Mouse (Mus musculus) embryonic facial prominence, embryonic 13.5 days (tissue): ENCODE measurements around the gene Tsga10ip. TPM values are rescaled to one million over a fixed set of nuclear protein-coding genes. Genes with fewer than 3 reads are reported as not detected.
A peak's percentile ranks its signal among the peaks of the same experiment; 100 is the strongest.

Source experiments
- ATAC-seq: fragments of 200-750 bp; cut with Nextera tagmentation; 2 replicates; pipeline ENCODE4 v1.8.0; 2017; ENCODE audit warnings: low read depth; ENCODE audit not compliant: insufficient number of reproducible peaks, insufficient read depth, low FRiP score, low TSS enrichment
- H3K27ac ChIP-seq: fragments of 300-500 bp; sonication (generic); 2 replicates; pipeline ENCODE4 v1.5.1; 2015; ENCODE audit warnings: moderate library complexity, mild to moderate bottlenecking, inconsistent platforms
- H3K27me3 ChIP-seq: fragments of 300-500 bp; sonication (generic); 2 replicates; pipeline ENCODE4 v1.6.1; 2015; ENCODE audit warnings: mild to moderate bottlenecking, inconsistent platforms
- H3K36me3 ChIP-seq: fragments of 300-500 bp; sonication (generic); 2 replicates; pipeline ENCODE4 v1.6.1; 2015; ENCODE audit warnings: mild to moderate bottlenecking, inconsistent platforms
- H3K4me1 ChIP-seq: fragments of 300-500 bp; sonication (generic); 2 replicates; pipeline ENCODE4 v1.6.1; 2015; ENCODE audit warnings: inconsistent platforms
- H3K4me2 ChIP-seq: fragments of 300-500 bp; sonication (generic); 2 replicates; pipeline ENCODE4 v1.6.1; 2015; ENCODE audit warnings: moderate library complexity, mild to moderate bottlenecking, inconsistent platforms
- H3K4me3 ChIP-seq: fragments of 300-500 bp; sonication (generic); 2 replicates; pipeline ENCODE4 v1.5.1; 2015; ENCODE audit warnings: mild to moderate bottlenecking, inconsistent platforms
- H3K9ac ChIP-seq: fragments of 300-500 bp; sonication (generic); 2 replicates; pipeline ENCODE4 v1.6.1; 2015; ENCODE audit warnings: mild to moderate bottlenecking, inconsistent platforms
- H3K9me3 ChIP-seq: fragments of 300-500 bp; sonication (generic); 2 replicates; pipeline ENCODE4 v1.6.1; 2016; ENCODE audit warnings: inconsistent platforms
- WGBS: fragments of 180-500 bp; shearing (Covaris S2); methylation state at CpG from one replicate; pipeline ENCODE4 v1.1.7; 2015; ENCODE audit warnings: mixed read lengths; 5-methylcytosine and 5-hydroxymethylcytosine counted together
- polyA plus RNA-seq: library from polyadenylated mRNA; unstranded; fragments of >200 nt; fragmentation: Nextera tagmentation; extraction: Ambion mirVana; gene quantifications from 2 replicates; pipeline ENCODE4 v1.2.1, GENCODE M21; 2015

Gene Tsga10ip
- polyA plus RNA-seq, 1 experiment from 2014 or later, result not detected

GRCm38 (mm10) chr19:5431911-5432464 lies 29.7 kb upstream of the Tsga10ip start:
- Histone ChIP-seq H3K9me3 (no peaks in the 10 kb centered on the region), H3K4me2 (no peak overlapping the region), H3K27ac (no peak overlapping the region), H3K27me3 (no peaks in the 10 kb centered on the region), H3K4me3 (no peak overlapping the region), H3K4me1 (peaks cover 22% of the 10 kb centered on the region), H3K36me3 (peaks cover 10% of the 10 kb centered on the region), H3K9ac (peak overlapping the region; percentile 7; the same call in 1 of the 2 replicates)
- ATAC-seq, result no peak
- 74% methylated on average over 4 of the region's 4 CpGs for WGBS

GRCm38 (mm10) chr19:5430408-5430807 lies 28.1 kb upstream of the Tsga10ip start:
- H3K27me3 ChIP-seq, result no peaks in the 10 kb centered on the region
- H3K36me3 ChIP-seq, result peaks cover 22% of the 10 kb centered on the region
- ATAC-seq, result no peak
- H3K4me1 ChIP-seq, result peaks cover 35% of the 10 kb centered on the region
- no peak overlapping the region for H3K4me3 ChIP-seq
- H3K4me2 ChIP-seq, result no peak overlapping the region
- 87% methylated on average over 1 of the region's 1 CpGs for WGBS
- no peaks in the 10 kb centered on the region for H3K9me3 ChIP-seq
- no peak overlapping the region for H3K9ac ChIP-seq
- no peak overlapping the region for H3K27ac ChIP-seq

DNA sequence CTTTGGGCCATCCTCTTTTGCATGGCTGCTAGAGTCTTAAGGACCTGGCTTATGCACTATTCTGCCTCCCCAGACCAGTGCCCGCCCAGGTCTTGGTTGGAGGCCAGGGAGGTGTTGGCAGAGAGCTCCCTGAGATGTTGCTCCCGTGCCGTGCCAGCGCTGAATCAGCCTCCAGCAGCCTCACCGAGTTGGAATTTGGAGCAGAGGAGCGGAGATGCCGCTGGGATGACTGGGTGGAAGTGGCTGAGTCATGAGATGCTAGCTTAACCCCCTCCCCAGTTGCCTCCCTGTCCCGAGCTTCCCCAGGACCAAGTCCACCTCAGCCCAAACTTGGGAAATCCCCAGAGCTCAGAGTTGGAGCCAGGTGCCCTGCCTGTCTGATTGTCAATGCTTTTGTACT lies 27.5 kb upstream of the Tsga10ip start:
- no peak overlapping the region for H3K4me2 ChIP-seq
- peaks cover 35% of the 10 kb centered on the region for H3K4me1 ChIP-seq
- no peak for ATAC-seq
- no peak overlapping the region for H3K4me3 ChIP-seq
- 73% methylated on average over 8 of the region's 8 CpGs for WGBS
- no peak overlapping the region for H3K9ac ChIP-seq
- H3K27ac ChIP-seq, result no peak overlapping the region
- H3K36me3 ChIP-seq, result peaks cover 22% of the 10 kb centered on the region
- no peaks in the 10 kb centered on the region for H3K27me3 ChIP-seq
- no peaks in the 10 kb centered on the region for H3K9me3 ChIP-seq

DNA sequence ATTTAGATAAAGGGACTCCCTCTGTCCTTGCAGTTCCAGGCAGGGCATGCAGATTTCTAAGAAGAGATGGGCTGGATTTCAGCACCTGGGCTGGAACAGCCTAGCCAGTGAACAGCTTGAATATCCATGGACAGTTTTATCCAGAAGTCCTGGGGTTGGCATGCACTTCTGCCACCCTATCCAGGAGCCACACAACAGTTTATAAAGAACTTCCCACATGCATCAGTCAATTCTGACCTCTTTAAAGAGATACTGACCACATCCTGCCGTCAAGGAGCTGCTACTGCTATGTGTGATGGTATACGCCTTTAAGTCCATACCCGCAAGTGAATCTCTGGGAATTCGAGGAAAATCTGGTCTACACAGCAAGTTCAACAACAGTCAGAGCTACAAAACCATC lies 26.9 kb upstream of the Tsga10ip start:
- Histone ChIP-seq H3K4me3 (no peak overlapping the region), H3K36me3 (peaks cover 22% of the 10 kb centered on the region), H3K4me2 (no peak overlapping the region), H3K9me3 (no peaks in the 10 kb centered on the region), H3K27me3 (no peaks in the 10 kb centered on the region), H3K27ac (0 out of 2 replicates have a peak overlapping the region, but pooled peaks have one; percentile 33), H3K9ac (0 out of 2 replicates have a peak overlapping the region, but pooled peaks have one; percentile 6), H3K4me1 (peaks cover 35% of the 10 kb centered on the region)
- 83% methylated on average over 4 of the region's 4 CpGs for WGBS
- ATAC-seq, result no peak

- Histone ChIP-seq H3K27me3 (no peaks in the 10 kb centered on the region), H3K9ac (no peak overlapping the region), H3K36me3 (peaks cover 24% of the 10 kb centered on the region), H3K4me1 (peaks cover 34% of the 10 kb centered on the region), H3K9me3 (no peaks in the 10 kb centered on the region), H3K27ac (peak overlapping the region; percentile 48; the same call in 1 of the 2 replicates), H3K4me3 (no peak overlapping the region), H3K4me2 (no peak overlapping the region)
- ATAC-seq, result no peak
- WGBS, result 73% methylated on average over 2 of the region's 2 CpGs
These were observed 25.8 kb upstream of the Tsga10ip start for GRCm38 (mm10) chr19:5428083-5428482.

DNA sequence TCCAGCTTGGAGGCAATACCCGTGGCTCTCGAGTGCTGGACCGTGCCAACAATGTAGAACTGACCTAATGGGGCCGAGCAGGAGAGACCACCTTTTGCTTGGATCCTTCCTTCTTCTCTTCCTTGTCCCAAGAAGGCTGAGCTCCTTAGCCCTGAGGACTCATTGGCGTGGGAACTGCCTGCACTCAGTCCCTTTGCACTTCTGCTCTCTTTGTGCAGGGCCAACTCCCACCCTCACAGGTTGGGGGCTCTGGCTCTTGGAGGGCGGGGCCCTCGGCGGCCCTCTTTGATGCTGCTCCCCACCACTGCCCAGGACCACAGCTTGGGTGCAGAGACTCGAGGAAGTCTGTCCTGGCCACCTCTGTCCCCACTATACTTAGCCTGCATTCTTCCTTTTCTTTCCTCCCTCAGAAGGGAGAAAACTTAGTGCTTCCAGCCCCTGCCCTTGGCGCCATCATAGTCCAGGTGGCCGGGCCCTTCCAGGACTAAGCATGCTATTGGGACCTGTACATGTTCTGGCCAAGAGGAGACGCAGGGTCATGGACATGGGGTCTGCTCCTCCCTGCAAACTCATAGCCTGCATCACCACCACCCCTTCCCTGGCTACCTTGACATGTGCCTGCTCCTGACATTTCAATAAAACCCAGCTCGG lies 24.4 kb upstream of the Tsga10ip start:
- Histone ChIP-seq H3K36me3 (peaks cover 37% of the 10 kb centered on the region), H3K4me1 (peaks cover 37% of the 10 kb centered on the region), H3K27ac (no peak overlapping the region), H3K9me3 (no peaks in the 10 kb centered on the region), H3K4me2 (peak overlapping the region; percentile 79), H3K4me3 (peak overlapping the region; percentile 72), H3K9ac (peak overlapping the region; percentile 93), H3K27me3 (no peaks in the 10 kb centered on the region)
- 91% methylated on average over 13 of the region's 13 CpGs for WGBS
- no peak for ATAC-seq

GRCm38 (mm10) chr19:5425906-5426565 lies 23.7 kb upstream of the Tsga10ip start:
- peak overlapping the region; percentile 72 for H3K4me3 ChIP-seq
- peaks cover 44% of the 10 kb centered on the region for H3K36me3 ChIP-seq
- H3K27me3 ChIP-seq, result no peaks in the 10 kb centered on the region
- 89% methylated on average over 18 of the region's 18 CpGs for WGBS
- H3K9ac ChIP-seq, result peak overlapping the region; percentile 93
- peaks cover 37% of the 10 kb centered on the region for H3K4me1 ChIP-seq
- ATAC-seq, result no peak
- H3K4me2 ChIP-seq, result peak overlapping the region; percentile 79
- H3K9me3 ChIP-seq, result no peaks in the 10 kb centered on the region
- H3K27ac ChIP-seq, result no peak overlapping the region

GRCm38 (mm10) chr19:5424782-5425741 lies 22.7 kb upstream of the Tsga10ip start, which contains the start of the genes Drap1 and AI837181:
Gene Drap1, minus strand, starts transcription at chr19:5424979.
Gene AI837181, plus strand, starts transcription at chr19:5425144.
- Histone ChIP-seq H3K9ac (peak within 1 kb of the TSS; percentile 93), H3K36me3 (peaks cover 53% of the 10 kb centered on the region), H3K4me2 (peak within 1 kb of the TSS; percentile 79), H3K4me3 (peak within 1 kb of the TSS; percentile 72), H3K27ac (peak within 1 kb of the TSS; percentile 90), H3K9me3 (no peaks in the 10 kb centered on the region), H3K27me3 (no peaks in the 10 kb centered on the region), H3K4me1 (peaks cover 37% of the 10 kb centered on the region)
- under 1% methylated on average over 66 of the region's 87 CpGs for WGBS
- ATAC-seq, result peak; percentile 93

GRCm38 (mm10) chr19:5424092-5424781 lies 21.9 kb upstream of the Tsga10ip start:
- Histone ChIP-seq H3K36me3 (peaks cover 58% of the 10 kb centered on the region), H3K9ac (peak overlapping the region; percentile 85), H3K4me2 (peak overlapping the region; percentile 79), H3K4me1 (peaks cover 37% of the 10 kb centered on the region), H3K4me3 (peak overlapping the region; percentile 72), H3K27me3 (no peaks in the 10 kb centered on the region), H3K9me3 (no peaks in the 10 kb centered on the region), H3K27ac (peak overlapping the region; percentile 90)
- under 1% methylated on average over 47 of the region's 48 CpGs for WGBS
- peak; percentile 60 for ATAC-seq

GRCm38 (mm10) chr19:5423561-5423960 lies 21.2 kb upstream of the Tsga10ip start:
- peak overlapping the region; percentile 72 for H3K4me3 ChIP-seq
- no peaks in the 10 kb centered on the region for H3K9me3 ChIP-seq
- peak overlapping the region; percentile 90 for H3K27ac ChIP-seq
- peaks cover 60% of the 10 kb centered on the region for H3K36me3 ChIP-seq
- H3K9ac ChIP-seq, result peak overlapping the region; percentile 85
- H3K4me2 ChIP-seq, result peak overlapping the region; percentile 79
- H3K4me1 ChIP-seq, result peaks cover 37% of the 10 kb centered on the region
- no peaks in the 10 kb centered on the region for H3K27me3 ChIP-seq
- 60% methylated on average over 12 of the region's 12 CpGs for WGBS
- ATAC-seq, result no peak
